Mouse (Mus musculus): ENCODE measurements around the gene Dnah10.
"Not testable (repeated sequence)": the region's sequence is repeated elsewhere in the genome, so short reads cannot be mapped to it uniquely, and the experiment has no call there.

The Dnah10 gene

GRCm38 (mm10) chr5:124724997-124725396, at the start of gene Dnah10:
Dnah10 (plus strand) TSS chr5:124725085.
- DNase-seq (ENCODE audit: low spot score) = peak; percentile 33

- no peak for DNase-seq (ENCODE audit: low spot score)
Observed at GRCm38 (mm10) chr5:124713741-124714140, 11.1 kb upstream of the Dnah10 start.

GRCm38 (mm10) chr5:124715135-124715534, 9.8 kb upstream of the Dnah10 start:
- no peak for DNase-seq (ENCODE audit: low spot score)

GRCm38 (mm10) chr5:124717969-124718368, 6.9 kb upstream of the Dnah10 start:
- no peak for DNase-seq (ENCODE audit: low spot score)

- DNase-seq (ENCODE audit: low spot score) = no peak
Observed at GRCm38 (mm10) chr5:124718396-124718795, 6.5 kb upstream of the Dnah10 start.

GRCm38 (mm10) chr5:124723125-124723524, 1.8 kb upstream of the Dnah10 start:
- DNase-seq (ENCODE audit: low spot score) = no peak

GRCm38 (mm10) chr5:124729662-124730206, 4.8 kb downstream of the Dnah10 start:
- no peak for DNase-seq (ENCODE audit: low spot score)

- DNase-seq (ENCODE audit: low spot score) = no peak
Observed at GRCm38 (mm10) chr5:124733961-124734360, 9.1 kb downstream of the Dnah10 start.

- no peak for DNase-seq (ENCODE audit: low spot score)
Observed at GRCm38 (mm10) chr5:124741898-124742599, 17.2 kb downstream of the Dnah10 start.

GRCm38 (mm10) chr5:124743841-124744240, 19.0 kb downstream of the Dnah10 start:
- DNase-seq (ENCODE audit: low spot score) = no peak

- no peak for DNase-seq (ENCODE audit: low spot score)
Observed at GRCm38 (mm10) chr5:124746220-124746619, 21.3 kb downstream of the Dnah10 start.

GRCm38 (mm10) chr5:124748296-124748695, 23.4 kb downstream of the Dnah10 start:
- DNase-seq (ENCODE audit: low spot score) = no peak

GRCm38 (mm10) chr5:124751656-124752055, 26.8 kb downstream of the Dnah10 start:
- no peak for DNase-seq (ENCODE audit: low spot score)

GRCm38 (mm10) chr5:124761011-124761410, 36.1 kb downstream of the Dnah10 start:
- DNase-seq (ENCODE audit: low spot score) = no peak

- no peak for DNase-seq (ENCODE audit: low spot score)
Observed at GRCm38 (mm10) chr5:124761787-124762186, 36.9 kb downstream of the Dnah10 start.

GRCm38 (mm10) chr5:124774552-124774951, 49.7 kb downstream of the Dnah10 start:
- DNase-seq (ENCODE audit: low spot score) = no peak

- not testable (repeated sequence) for DNase-seq (ENCODE audit: low spot score)
Observed at GRCm38 (mm10) chr5:124776289-124776688, 51.4 kb downstream of the Dnah10 start.

GRCm38 (mm10) chr5:124777178-124777709, 52.4 kb downstream of the Dnah10 start:
- DNase-seq (ENCODE audit: low spot score) = peak; percentile 75

- DNase-seq (ENCODE audit: low spot score) = no peak
Observed at GRCm38 (mm10) chr5:124779926-124780325, 55.0 kb downstream of the Dnah10 start.

GRCm38 (mm10) chr5:124781696-124782095, 56.8 kb downstream of the Dnah10 start:
- DNase-seq (ENCODE audit: low spot score) = no peak

- peak; percentile 64 for DNase-seq (ENCODE audit: low spot score)
Observed at GRCm38 (mm10) chr5:124785650-124786049, 60.8 kb downstream of the Dnah10 start.

GRCm38 (mm10) chr5:124792112-124792511, 67.2 kb downstream of the Dnah10 start:
- DNase-seq (ENCODE audit: low spot score) = no peak

GRCm38 (mm10) chr5:124809708-124810366, 85.0 kb downstream of the Dnah10 start:
- no peak for DNase-seq (ENCODE audit: low spot score)

All from testis, postnatal 14 days (tissue).